Mouse (Mus musculus): Measurements from ENCODE around the gene Ldlrad3. TPM values are rescaled to one million over a fixed set of nuclear protein-coding genes. Genes with fewer than 3 reads are reported as not detected.

The Ldlrad3 gene
- polyA plus RNA-seq, 1 experiment = 1.3 TPM

GRCm38 (mm10) chr2:101918518-101918917 is 267.7 kb downstream of the Ldlrad3 start:
- TF ChIP-seq POLR2A (IDR thresholded peaks at IDR 0.05; ENCODE audit: low read depth, low read length) (no peak), CTCF (IDR thresholded peaks at IDR 0.05; ENCODE audit: extremely low read depth, insufficient read length, insufficient replicate concordance, low read depth, low read length) (no peak)
- H3K4me1 ChIP-seq (ENCODE audit: control insufficient read depth, insufficient read depth, insufficient read length, low read length) = no peaks in the 10 kb centered on the region
- WGBS = 86% methylated on average over 7 of the region's 7 CpGs
- H3K36me3 ChIP-seq (ENCODE audit: control insufficient read depth, insufficient read depth, low read length) = no peaks in the 10 kb centered on the region
- no peaks in the 10 kb centered on the region for H3K27me3 ChIP-seq (ENCODE audit: control insufficient read depth, insufficient read depth, low read length)
- H3K27ac ChIP-seq (ENCODE audit: insufficient read depth, low read depth, low read length) = no peak overlapping the region
- no peak overlapping the region for H3K4me3 ChIP-seq (ENCODE audit: low read depth, low read length)

GRCm38 (mm10) chr2:101909326-101910080 is 276.7 kb downstream of the Ldlrad3 start:
- WGBS = 93% methylated on average over 15 of the region's 15 CpGs
- TF ChIP-seq CTCF (IDR thresholded peaks at IDR 0.05; ENCODE audit: extremely low read depth, insufficient read length, insufficient replicate concordance, low read depth, low read length) (no peak), POLR2A (IDR thresholded peaks at IDR 0.05; ENCODE audit: low read depth, low read length) (no peak)

GRCm38 (mm10) chr2:101908773-101909172 is 277.4 kb downstream of the Ldlrad3 start:
- no peak for TF ChIP-seq POLR2A (IDR thresholded peaks at IDR 0.05; ENCODE audit: low read depth, low read length)
- TF ChIP-seq CTCF (IDR thresholded peaks at IDR 0.05; ENCODE audit: extremely low read depth, insufficient read length, insufficient replicate concordance, low read depth, low read length) = no peak
- Histone ChIP-seq H3K4me3 (ENCODE audit: low read depth, low read length) (no peak overlapping the region), H3K27ac (ENCODE audit: insufficient read depth, low read depth, low read length) (no peak overlapping the region), H3K27me3 (ENCODE audit: control insufficient read depth, insufficient read depth, low read length) (no peaks in the 10 kb centered on the region), H3K36me3 (ENCODE audit: control insufficient read depth, insufficient read depth, low read length) (no peaks in the 10 kb centered on the region), H3K4me1 (ENCODE audit: control insufficient read depth, insufficient read depth, insufficient read length, low read length) (no peaks in the 10 kb centered on the region)
- WGBS = 76% methylated on average over 13 of the region's 13 CpGs

More at GRCm38 (mm10) chr2:101909326-101910080, 276.7 kb downstream of the Ldlrad3 start:
- Histone ChIP-seq H3K36me3 (ENCODE audit: control insufficient read depth, insufficient read depth, low read length) (no peaks in the 10 kb centered on the region), H3K4me1 (ENCODE audit: control insufficient read depth, insufficient read depth, insufficient read length, low read length) (no peaks in the 10 kb centered on the region), H3K27ac (ENCODE audit: insufficient read depth, low read depth, low read length) (no peak overlapping the region), H3K4me3 (ENCODE audit: low read depth, low read length) (no peak overlapping the region), H3K27me3 (ENCODE audit: control insufficient read depth, insufficient read depth, low read length) (no peaks in the 10 kb centered on the region)

- H3K4me1 ChIP-seq (ENCODE audit: control insufficient read depth, insufficient read depth, insufficient read length, low read length) = no peaks in the 10 kb centered on the region
- no peaks in the 10 kb centered on the region for H3K27me3 ChIP-seq (ENCODE audit: control insufficient read depth, insufficient read depth, low read length)
- TF ChIP-seq CTCF (IDR thresholded peaks at IDR 0.05; ENCODE audit: extremely low read depth, insufficient read length, insufficient replicate concordance, low read depth, low read length) = no peak
- TF ChIP-seq POLR2A (IDR thresholded peaks at IDR 0.05; ENCODE audit: low read depth, low read length) = no peak
- no peak overlapping the region for H3K4me3 ChIP-seq (ENCODE audit: low read depth, low read length)
- H3K27ac ChIP-seq (ENCODE audit: insufficient read depth, low read depth, low read length) = no peak overlapping the region
- 87% methylated on average over 10 of the region's 10 CpGs for WGBS
- no peaks in the 10 kb centered on the region for H3K36me3 ChIP-seq (ENCODE audit: control insufficient read depth, insufficient read depth, low read length)
Measured at GRCm38 (mm10) chr2:101907386-101908022, 278.7 kb downstream of the Ldlrad3 start.

- H3K36me3 ChIP-seq (ENCODE audit: control insufficient read depth, insufficient read depth, low read length) = peaks cover 1% of the 10 kb centered on the region; the same call in 1 of the 2 replicates
- WGBS = 50% methylated on average over 5 of the region's 5 CpGs
- H3K4me1 ChIP-seq (ENCODE audit: control insufficient read depth, insufficient read depth, insufficient read length, low read length) = no peaks in the 10 kb centered on the region
- H3K27ac ChIP-seq (ENCODE audit: insufficient read depth, low read depth, low read length) = no peak overlapping the region
- no peak overlapping the region for H3K4me3 ChIP-seq (ENCODE audit: low read depth, low read length)
- no peaks in the 10 kb centered on the region for H3K27me3 ChIP-seq (ENCODE audit: control insufficient read depth, insufficient read depth, low read length)
- no peak for TF ChIP-seq POLR2A (IDR thresholded peaks at IDR 0.05; ENCODE audit: low read depth, low read length)
- no peak for TF ChIP-seq CTCF (IDR thresholded peaks at IDR 0.05; ENCODE audit: extremely low read depth, insufficient read length, insufficient replicate concordance, low read depth, low read length)
Measured at GRCm38 (mm10) chr2:101906379-101906690, 279.9 kb downstream of the Ldlrad3 start.

GRCm38 (mm10) chr2:101905534-101906378 is 280.4 kb downstream of the Ldlrad3 start:
- WGBS = 24% methylated on average over 21 of the region's 21 CpGs
- H3K27ac ChIP-seq (ENCODE audit: insufficient read depth, low read depth, low read length) = no peak overlapping the region

More at GRCm38 (mm10) chr2:101905534-101906378, 280.4 kb downstream of the Ldlrad3 start:
- no peak for TF ChIP-seq POLR2A (IDR thresholded peaks at IDR 0.05; ENCODE audit: low read depth, low read length)
- peak; percentile 85; the same call in 1 of the 2 replicates for TF ChIP-seq CTCF (IDR thresholded peaks at IDR 0.05; ENCODE audit: extremely low read depth, insufficient read length, insufficient replicate concordance, low read depth, low read length)
- H3K36me3 ChIP-seq (ENCODE audit: control insufficient read depth, insufficient read depth, low read length) = peaks cover 1% of the 10 kb centered on the region; the same call in 1 of the 2 replicates
- H3K27me3 ChIP-seq (ENCODE audit: control insufficient read depth, insufficient read depth, low read length) = no peaks in the 10 kb centered on the region
- H3K4me3 ChIP-seq (ENCODE audit: low read depth, low read length) = peak overlapping the region; percentile 25
- no peaks in the 10 kb centered on the region for H3K4me1 ChIP-seq (ENCODE audit: control insufficient read depth, insufficient read depth, insufficient read length, low read length)
